In the genomic region with DNA sequence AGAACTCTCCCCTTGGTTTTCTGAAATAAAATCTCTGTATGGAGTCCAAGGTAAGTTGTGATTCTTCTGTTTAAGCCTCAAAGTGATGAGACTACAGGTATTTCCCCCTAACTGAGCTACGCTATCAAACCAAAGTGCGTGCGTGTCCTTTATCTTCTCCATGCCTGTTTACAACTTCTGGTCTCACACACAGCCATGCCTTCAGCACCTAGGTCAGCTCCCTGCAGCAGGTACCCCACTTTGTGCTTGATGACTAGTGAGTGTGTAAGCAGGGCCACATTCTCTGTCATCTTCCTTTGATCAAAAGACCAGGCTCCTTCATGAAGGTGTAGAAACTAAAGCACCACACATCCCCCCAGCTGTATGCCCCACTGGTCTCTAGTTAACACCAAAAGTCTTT, we compare ENCODE assay signal across 9 mouse cellular contexts. TPM values are rescaled to one million over a fixed set of nuclear protein-coding genes. Genes with fewer than 3 reads are reported as not detected.
DNase-seq lines count a peak whose midpoint lies in the region; TF ChIP-seq lines count a peak whose summit lies in the region.
"Had no signal": no experiment of that assay in that cellular context is flagged by ENCODE, and none has a peak within 500 bp of the region (broad histone marks: within the 10 kb centered on the region; RNA-seq: fewer than 3 reads in every experiment).

No protein-coding gene starts in this region.

- no peak for TF ChIP-seq POLR2A in kidney, adult 2 months (IDR thresholded peaks at IDR 0.05; ENCODE audit: low read depth, low read length)

- H3K36me3 ChIP-seq in kidney, adult 2 months (ENCODE audit: control insufficient read depth, insufficient read depth, low read length): no peaks in the 10 kb centered on the region

- H3K27me3 ChIP-seq in kidney, adult 2 months (replicated peaks; ENCODE audit: control insufficient read depth, insufficient read depth, low read length): no peaks in the 10 kb centered on the region; the same call in 1 of the 2 replicates

- intact Hi-C loops in left cerebral cortex, postnatal 10 days (cut with DNase I): no loop called here

- no peak overlapping the region for H3K4me3 ChIP-seq in kidney, adult 2 months (ENCODE audit: insufficient read depth, low read depth, low read length)

- 21% methylated on average over 3 of the region's 3 CpGs for WGBS in kidney, adult 2 months

- H3K4me1 ChIP-seq in kidney, adult 2 months (ENCODE audit: control insufficient read depth, insufficient read depth, low read length): no peaks in the 10 kb centered on the region

- TF ChIP-seq CTCF in kidney, adult 2 months (conservative IDR thresholded peaks at IDR 0.05; ENCODE audit: insufficient read depth, insufficient read length, low read depth, low read length): no peak

- DNase-seq in kidney, adult 2 months: peak; percentile 18
- DNase-seq in kidney, adult 11 months: no peak
- peak; percentile 15 for DNase-seq in 416B (ENCODE audit: low read depth)
- DNase-seq in R1 (ENCODE audit: low read depth, low spot score): peak; percentile 66
- peak; percentile 32 for DNase-seq in lung, postnatal 14 days
- DNase-seq in right cerebral cortex, postnatal 10 days (ENCODE audit: low spot score in 2 of 2): no peak
- DNase-seq in left cerebral cortex, postnatal 10 days (ENCODE audit: extremely low spot score in 1 of 2, low spot score in 2 of 2): no peak
- DNase-seq in spleen, adult 12 weeks (ENCODE audit: low spot score): no peak
- DNase-seq: cerebellum, adult 18-20 months had no signal

- H3K27ac ChIP-seq in kidney, adult 2 months (ENCODE audit: insufficient read depth, low read depth, low read length): no peak overlapping the region

RNA-seq across cellular contexts. Expression of a gene that starts 22.0 kb away (rescaled TPM):
- polyA plus RNA-seq in kidney, adult 2 months (2012; rRNA removed): 3.5 and 4.0 TPM in 2 replicates
- 10 to 100 TPM; 12.3 to 15.3 TPM for total RNA-seq in left cerebral cortex, postnatal 10 days (2021)

Comparison
In these comparisons a context has a peak if more than half of its experiments do, and no peak if none do; other contexts are left out.
1. DNase-seq: peak in kidney, adult 2 months (single experiment), 416B (single experiment), R1 (single experiment) and lung, postnatal 14 days (single experiment); none in kidney, adult 11 months (single experiment), right cerebral cortex, postnatal 10 days (0 of 2), left cerebral cortex, postnatal 10 days (0 of 2) and spleen, adult 12 weeks (single experiment).